Mouse (Mus musculus): Measurements from ENCODE around the gene Cpeb3.

DNA sequence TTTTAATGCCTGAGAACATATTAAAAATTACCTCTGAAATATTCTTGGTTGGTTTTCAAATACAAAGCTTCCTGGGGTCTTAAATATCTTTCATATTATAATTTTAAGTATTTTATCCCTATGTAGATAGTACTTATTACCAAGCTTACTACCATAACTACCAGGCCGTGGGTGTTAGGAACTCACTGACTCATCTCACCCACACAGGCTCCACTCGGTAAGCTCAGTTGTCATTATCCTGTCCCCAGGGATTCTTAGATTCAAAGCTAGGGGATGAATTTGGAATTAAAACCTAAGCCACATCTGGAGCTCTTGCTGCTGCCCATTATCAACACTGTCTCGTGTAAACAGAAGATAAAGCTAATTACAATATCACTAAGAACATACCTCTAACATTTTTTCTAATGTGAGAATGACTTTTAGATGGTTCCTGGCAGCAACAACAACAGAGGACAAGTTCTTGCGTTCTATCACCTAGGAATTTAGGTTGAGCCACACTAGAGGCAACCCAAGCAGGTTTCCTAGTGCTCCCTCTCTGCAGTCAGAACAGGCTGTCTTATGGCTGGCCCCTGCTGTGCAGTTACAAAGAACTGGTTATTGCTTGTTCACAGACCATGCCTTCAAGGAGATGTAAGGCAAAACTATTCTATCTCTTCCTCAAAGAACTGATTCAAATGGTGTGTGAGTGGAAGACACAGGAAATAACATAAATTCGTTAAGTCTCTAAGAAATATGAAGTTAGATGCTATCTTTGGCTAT lies 135.4 kb downstream of the Cpeb3 start:
- no peak for TF ChIP-seq CTCF (IDR thresholded peaks at IDR 0.05; ENCODE audit: low read depth, low read length)
- TF ChIP-seq GATA1 (IDR thresholded peaks at IDR 0.05; ENCODE audit: borderline replicate concordance, low read length) = no peak
- no peak for TF ChIP-seq TAL1 (conservative IDR thresholded peaks at IDR 0.05; ENCODE audit: low read depth, low read length)
- no peak for TF ChIP-seq POLR2AphosphoS5 (IDR thresholded peaks at IDR 0.05; ENCODE audit: insufficient replicate concordance, low read depth, low read length)
- TF ChIP-seq GATA2 (IDR thresholded peaks at IDR 0.05; ENCODE audit: borderline replicate concordance, low read depth, low read length) = no peak
